Mouse (Mus musculus): ENCODE results near the gene Rtn1. TPM values are rescaled to one million over a fixed set of nuclear protein-coding genes. Genes with fewer than 3 reads are reported as not detected.
A peak's percentile ranks its signal among the peaks of the same experiment; 100 is the strongest.

Gene Rtn1
- polyA plus RNA-seq (2014; fragmentation: Nextera tagmentation; extraction: Ambion mirVana) = 8.4 and 9.3 TPM in 2 replicates

DNA sequence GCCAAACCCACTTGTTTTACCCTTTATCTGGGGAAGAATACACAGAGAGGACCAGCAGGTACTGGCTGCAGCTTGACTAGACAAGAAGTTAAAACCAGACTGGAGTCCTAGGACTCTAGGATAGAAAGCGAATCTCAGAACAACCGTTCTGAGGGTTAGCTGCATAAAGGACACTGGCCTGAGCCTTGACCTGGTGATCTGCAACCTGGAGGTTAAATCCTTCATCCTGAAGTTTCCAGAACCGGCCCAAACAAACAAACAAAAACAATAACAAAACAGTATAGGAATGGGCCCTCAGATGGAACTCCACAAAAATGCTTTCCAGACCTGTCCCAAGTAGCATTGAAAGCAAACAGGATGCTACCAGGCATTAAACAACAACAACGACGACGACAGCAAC lies at the start of gene Rtn1:
Rtn1 (minus strand) TSS at position 101 of the 400 bp plus-strand sequence.
- no peak for ATAC-seq (ENCODE audit: insufficient number of reproducible peaks, low FRiP score, low TSS enrichment, low read depth)
- DNase-seq (ENCODE audit: low spot score) = no peak
- peak within 1 kb of the TSS; percentile 49 for H3K9ac ChIP-seq (ENCODE audit: low read length)
- 29% methylated on average over 6 of the region's 6 CpGs for WGBS
- peak within 1 kb of the TSS; percentile 98 for H3K4me2 ChIP-seq (ENCODE audit: low read depth, severe bottlenecking)
- no peaks in the 10 kb centered on the region for H3K9me3 ChIP-seq (ENCODE audit: control insufficient read depth, low read length)
- H3K27ac ChIP-seq (replicated peaks; ENCODE audit: low read depth, low read length) = no peak within 1 kb of the TSS
- H3K27me3 ChIP-seq (ENCODE audit: control insufficient read depth, insufficient read depth, low read length) = peaks cover 26% of the 10 kb centered on the region
- H3K4me1 ChIP-seq (ENCODE audit: control insufficient read depth, insufficient read depth, low read length) = 0 out of 2 replicates have a peak, but pooled peaks cover 7% of the 10 kb centered on the region
- peak within 1 kb of the TSS; percentile 65 for H3K4me3 ChIP-seq (ENCODE audit: low read depth, low read length)
- no peaks in the 10 kb centered on the region for H3K36me3 ChIP-seq (ENCODE audit: control insufficient read depth, insufficient read depth, low read length)

GRCm38 (mm10) chr12:72453941-72454340 lies 45.1 kb upstream of the Rtn1 start:
- 82% methylated on average over 17 of the region's 17 CpGs for WGBS
- no peaks in the 10 kb centered on the region for H3K27me3 ChIP-seq (ENCODE audit: control insufficient read depth, insufficient read depth, low read length)
- no peak overlapping the region for H3K27ac ChIP-seq (replicated peaks; ENCODE audit: low read depth, low read length)
- H3K36me3 ChIP-seq (ENCODE audit: control insufficient read depth, insufficient read depth, low read length) = no peaks in the 10 kb centered on the region
- no peak overlapping the region for H3K4me2 ChIP-seq (ENCODE audit: low read depth, severe bottlenecking)
- no peak for ATAC-seq (ENCODE audit: insufficient number of reproducible peaks, low FRiP score, low TSS enrichment, low read depth)
- no peak overlapping the region for H3K9ac ChIP-seq (ENCODE audit: low read length)
- no peak overlapping the region for H3K4me3 ChIP-seq (ENCODE audit: low read depth, low read length)
- DNase-seq (ENCODE audit: low spot score) = peak; percentile 16
- H3K4me1 ChIP-seq (ENCODE audit: control insufficient read depth, insufficient read depth, low read length) = no peaks in the 10 kb centered on the region
- no peaks in the 10 kb centered on the region for H3K9me3 ChIP-seq (ENCODE audit: control insufficient read depth, low read length)

- DNase-seq (ENCODE audit: low spot score) = peak; percentile 85
- H3K4me1 ChIP-seq (ENCODE audit: control insufficient read depth, insufficient read depth, low read length) = no peaks in the 10 kb centered on the region
- no peaks in the 10 kb centered on the region for H3K9me3 ChIP-seq (ENCODE audit: control insufficient read depth, low read length)
- WGBS = 0% methylated on average over 31 of the region's 31 CpGs
- peak; percentile 87 for ATAC-seq (ENCODE audit: insufficient number of reproducible peaks, low FRiP score, low TSS enrichment, low read depth)
- peak within 1 kb of the TSS; percentile 61 for H3K9ac ChIP-seq (ENCODE audit: low read length)
- peak within 1 kb of the TSS; percentile 82 for H3K4me2 ChIP-seq (ENCODE audit: low read depth, severe bottlenecking)
- H3K36me3 ChIP-seq (ENCODE audit: control insufficient read depth, insufficient read depth, low read length) = no peaks in the 10 kb centered on the region
- no peaks in the 10 kb centered on the region for H3K27me3 ChIP-seq (ENCODE audit: control insufficient read depth, insufficient read depth, low read length)
- H3K4me3 ChIP-seq (ENCODE audit: low read depth, low read length) = peak within 1 kb of the TSS; percentile 43
- no peak within 1 kb of the TSS for H3K27ac ChIP-seq (replicated peaks; ENCODE audit: low read depth, low read length)
These were observed 33.2 kb upstream of the Rtn1 start, which contains the start of gene Lrrc9 for GRCm38 (mm10) chr12:72441839-72442576. Gene Lrrc9, plus strand, starts transcription at chr12:72441866.

DNA sequence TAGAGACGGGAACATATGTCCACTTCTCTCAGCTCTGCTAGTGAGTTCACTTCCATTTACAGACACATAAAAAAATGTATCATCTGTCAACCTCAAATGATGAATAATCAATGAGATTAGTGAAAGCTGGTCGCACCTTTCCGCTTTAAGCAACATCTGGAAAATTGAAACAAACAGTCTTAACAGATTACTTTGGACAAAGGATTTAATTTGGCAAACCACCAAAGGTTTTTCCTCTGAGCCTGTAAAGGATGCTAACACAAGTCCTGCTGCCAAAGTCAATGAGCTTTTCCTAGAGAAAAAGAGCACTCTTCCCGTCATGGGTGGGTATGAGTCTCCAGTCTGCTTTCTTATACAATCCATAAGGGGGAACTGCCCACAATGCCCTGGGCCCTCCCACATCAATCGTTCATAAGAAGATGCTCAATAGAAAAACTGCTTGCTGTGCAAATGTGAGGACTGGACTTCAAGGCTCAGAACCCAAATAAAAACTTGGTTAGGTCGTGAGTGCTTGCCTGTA lies 30.2 kb upstream of the Rtn1 start:
- Histone ChIP-seq H3K4me2 (ENCODE audit: low read depth, severe bottlenecking) (no peak overlapping the region), H3K4me1 (ENCODE audit: control insufficient read depth, insufficient read depth, low read length) (no peaks in the 10 kb centered on the region), H3K36me3 (ENCODE audit: control insufficient read depth, insufficient read depth, low read length) (no peaks in the 10 kb centered on the region), H3K27me3 (ENCODE audit: control insufficient read depth, insufficient read depth, low read length) (no peaks in the 10 kb centered on the region), H3K4me3 (ENCODE audit: low read depth, low read length) (no peak overlapping the region), H3K9me3 (ENCODE audit: control insufficient read depth, low read length) (no peaks in the 10 kb centered on the region), H3K27ac (replicated peaks; ENCODE audit: low read depth, low read length) (no peak overlapping the region), H3K9ac (ENCODE audit: low read length) (no peak overlapping the region)
- ATAC-seq (ENCODE audit: insufficient number of reproducible peaks, low FRiP score, low TSS enrichment, low read depth) (no peak), DNase-seq (ENCODE audit: low spot score) (no peak)
- 84% methylated on average over 6 of the region's 6 CpGs for WGBS

GRCm38 (mm10) chr12:72437676-72438341 lies 29.0 kb upstream of the Rtn1 start:
- Histone ChIP-seq H3K27me3 (ENCODE audit: control insufficient read depth, insufficient read depth, low read length) (no peaks in the 10 kb centered on the region), H3K27ac (replicated peaks; ENCODE audit: low read depth, low read length) (no peak overlapping the region), H3K9me3 (ENCODE audit: control insufficient read depth, low read length) (no peaks in the 10 kb centered on the region), H3K4me2 (ENCODE audit: low read depth, severe bottlenecking) (no peak overlapping the region), H3K36me3 (ENCODE audit: control insufficient read depth, insufficient read depth, low read length) (no peaks in the 10 kb centered on the region), H3K4me1 (ENCODE audit: control insufficient read depth, insufficient read depth, low read length) (no peaks in the 10 kb centered on the region), H3K9ac (ENCODE audit: low read length) (no peak overlapping the region), H3K4me3 (ENCODE audit: low read depth, low read length) (no peak overlapping the region)
- ATAC-seq (ENCODE audit: insufficient number of reproducible peaks, low FRiP score, low TSS enrichment, low read depth) (no peak), DNase-seq (ENCODE audit: low spot score) (no peak)
- WGBS = 84% methylated on average over 10 of the region's 10 CpGs

DNA sequence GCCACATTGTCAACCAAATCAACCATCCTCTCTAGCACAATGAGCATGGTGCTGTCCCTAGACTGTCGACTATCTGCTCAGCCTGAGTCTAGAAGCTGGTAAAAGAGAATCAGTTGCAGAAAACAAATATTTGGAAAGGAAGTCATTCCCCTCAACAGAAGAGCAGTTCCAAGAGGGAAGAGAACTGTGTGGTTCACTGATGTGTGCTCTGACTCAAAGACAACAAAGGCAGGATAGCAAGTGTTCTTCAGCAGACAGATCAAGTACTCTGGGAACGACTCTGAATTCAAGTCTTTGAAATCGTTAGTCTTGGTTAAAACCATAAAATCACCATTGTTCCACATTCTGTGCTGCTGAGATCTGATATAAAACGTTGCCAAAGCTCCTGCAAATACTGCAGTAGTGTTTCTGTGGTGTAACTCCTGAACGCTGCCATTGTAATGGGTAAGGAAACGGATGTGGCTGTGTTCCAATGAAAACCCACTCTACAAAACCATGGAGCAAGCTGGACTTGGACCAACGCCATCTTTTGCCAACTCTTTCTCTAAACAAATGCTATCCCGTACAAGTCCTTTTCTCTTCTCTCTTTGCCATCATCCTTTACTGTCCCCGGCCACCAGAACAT lies 24.5 kb upstream of the Rtn1 start:
- Histone ChIP-seq H3K9me3 (ENCODE audit: control insufficient read depth, low read length) (no peaks in the 10 kb centered on the region), H3K4me3 (ENCODE audit: low read depth, low read length) (no peak overlapping the region), H3K27me3 (ENCODE audit: control insufficient read depth, insufficient read depth, low read length) (no peaks in the 10 kb centered on the region), H3K36me3 (ENCODE audit: control insufficient read depth, insufficient read depth, low read length) (no peaks in the 10 kb centered on the region), H3K4me1 (ENCODE audit: control insufficient read depth, insufficient read depth, low read length) (no peaks in the 10 kb centered on the region), H3K4me2 (ENCODE audit: low read depth, severe bottlenecking) (no peak overlapping the region), H3K9ac (ENCODE audit: low read length) (no peak overlapping the region), H3K27ac (replicated peaks; ENCODE audit: low read depth, low read length) (no peak overlapping the region)
- DNase-seq (ENCODE audit: low spot score) (no peak), ATAC-seq (ENCODE audit: insufficient number of reproducible peaks, low FRiP score, low TSS enrichment, low read depth) (no peak)
- WGBS = 84% methylated on average over 9 of the region's 9 CpGs

DNA sequence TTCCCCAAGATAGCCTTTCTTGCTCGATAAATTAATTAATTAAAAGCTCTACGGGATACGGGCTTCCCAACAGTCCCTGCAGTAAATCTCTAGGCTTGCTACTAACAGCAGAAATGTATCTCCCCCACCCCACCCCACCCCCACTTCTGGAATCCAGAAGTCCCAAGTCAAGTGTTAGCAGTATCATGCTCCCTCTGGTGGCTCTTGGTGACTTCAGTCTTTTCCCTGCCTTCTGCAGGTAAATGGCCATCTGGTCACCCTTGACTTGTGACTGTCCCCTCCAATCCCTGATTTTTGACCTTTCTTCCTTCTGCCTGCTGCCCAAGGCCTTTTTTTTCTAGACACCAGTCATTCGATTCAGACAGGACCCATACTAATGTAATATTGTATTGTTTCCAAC lies 23.4 kb upstream of the Rtn1 start:
- Histone ChIP-seq H3K4me1 (ENCODE audit: control insufficient read depth, insufficient read depth, low read length) (no peaks in the 10 kb centered on the region), H3K4me2 (ENCODE audit: low read depth, severe bottlenecking) (no peak overlapping the region), H3K36me3 (ENCODE audit: control insufficient read depth, insufficient read depth, low read length) (no peaks in the 10 kb centered on the region), H3K9ac (ENCODE audit: low read length) (no peak overlapping the region), H3K9me3 (ENCODE audit: control insufficient read depth, low read length) (no peaks in the 10 kb centered on the region), H3K4me3 (ENCODE audit: low read depth, low read length) (no peak overlapping the region), H3K27me3 (ENCODE audit: control insufficient read depth, insufficient read depth, low read length) (no peaks in the 10 kb centered on the region), H3K27ac (replicated peaks; ENCODE audit: low read depth, low read length) (no peak overlapping the region)
- 90% methylated on average over 4 of the region's 4 CpGs for WGBS
- ATAC-seq (ENCODE audit: insufficient number of reproducible peaks, low FRiP score, low TSS enrichment, low read depth) (no peak), DNase-seq (ENCODE audit: low spot score) (no peak)

GRCm38 (mm10) chr12:72427722-72428126 lies 18.9 kb upstream of the Rtn1 start:
- H3K9me3 ChIP-seq (ENCODE audit: control insufficient read depth, low read length) = no peaks in the 10 kb centered on the region
- H3K4me1 ChIP-seq (ENCODE audit: control insufficient read depth, insufficient read depth, low read length) = no peaks in the 10 kb centered on the region
- H3K9ac ChIP-seq (ENCODE audit: low read length) = no peak overlapping the region
- WGBS = 28% methylated on average over 11 of the region's 11 CpGs
- H3K27me3 ChIP-seq (ENCODE audit: control insufficient read depth, insufficient read depth, low read length) = no peaks in the 10 kb centered on the region
- H3K4me3 ChIP-seq (ENCODE audit: low read depth, low read length) = no peak overlapping the region
- H3K36me3 ChIP-seq (ENCODE audit: control insufficient read depth, insufficient read depth, low read length) = no peaks in the 10 kb centered on the region
- DNase-seq (ENCODE audit: low spot score) (peak; percentile 86), ATAC-seq (ENCODE audit: insufficient number of reproducible peaks, low FRiP score, low TSS enrichment, low read depth) (no peak)
- H3K4me2 ChIP-seq (ENCODE audit: low read depth, severe bottlenecking) = no peak overlapping the region
- no peak overlapping the region for H3K27ac ChIP-seq (replicated peaks; ENCODE audit: low read depth, low read length)
